Mouse (Mus musculus) G1E (cell line): ENCODE measurements around the gene Ddx59.

ENCODE experiments used
- CTCF ChIP-seq: IDR thresholded peaks from 2 replicates; pipeline ENCODE4 v1.5.1; 2012; ENCODE audit warnings: low read depth, low read length, inconsistent platforms, mixed read lengths
- GATA1 ChIP-seq: IDR thresholded peaks from 2 replicates; pipeline ENCODE4 v1.6.1; 2012; ENCODE audit warnings: borderline replicate concordance, low read length, inconsistent platforms, mixed read lengths
- TAL1 ChIP-seq: conservative IDR thresholded peaks from 2 replicates; pipeline ENCODE4 v1.6.1; 2012; ENCODE audit warnings: low read depth, low read length, inconsistent platforms, mixed read lengths

GRCm38 (mm10) chr1:136450206-136450605 is 35.1 kb downstream of the Ddx59 start:
- TF ChIP-seq CTCF (no peak), TAL1 (no peak), GATA1 (no peak)
